Mouse (Mus musculus) spleen, postnatal 14 days (tissue): Measurements from ENCODE around the gene Foxb2.
"Not testable (repeated sequence)": the region's sequence is repeated elsewhere in the genome, so short reads cannot be mapped to it uniquely, and the experiment has no call there.

Experiments
- DNase-seq, 2 experiments: peaks; one replicate each; pipeline ENCODE4 v3.0.0; 2021 to 2022; ENCODE audit warnings: low spot score in 2 of 2

The Foxb2 gene

GRCm38 (mm10) chr19:16873221-16873861 is at the start of gene Foxb2:
Foxb2 (minus strand) TSS chr19:16873805.
- no peak for DNase-seq

DNA sequence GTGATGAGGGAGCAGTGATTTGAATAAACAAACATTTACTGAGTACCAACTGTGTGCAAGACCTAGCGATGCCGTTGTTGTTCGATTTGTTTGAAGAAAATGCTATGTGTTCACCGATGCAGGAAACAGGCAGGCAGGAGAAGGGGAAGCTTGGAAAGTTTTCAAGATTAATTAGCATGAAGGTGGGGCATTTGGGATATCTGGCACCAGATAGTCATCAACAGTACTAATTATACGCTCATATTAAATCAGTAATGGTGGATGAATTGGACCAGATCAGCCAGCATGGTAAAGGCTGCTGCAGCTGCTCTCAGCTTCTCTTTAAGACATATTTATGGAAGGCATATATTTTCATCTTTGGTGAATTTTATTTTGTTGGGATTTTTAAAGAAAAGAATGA is 37.9 kb upstream of the Foxb2 start:
- DNase-seq, result no peak

- DNase-seq, result no peak
These were observed 29.5 kb upstream of the Foxb2 start for GRCm38 (mm10) chr19:16903106-16903505.

GRCm38 (mm10) chr19:16899716-16900115 is 26.1 kb upstream of the Foxb2 start:
- DNase-seq, result no peak

DNA sequence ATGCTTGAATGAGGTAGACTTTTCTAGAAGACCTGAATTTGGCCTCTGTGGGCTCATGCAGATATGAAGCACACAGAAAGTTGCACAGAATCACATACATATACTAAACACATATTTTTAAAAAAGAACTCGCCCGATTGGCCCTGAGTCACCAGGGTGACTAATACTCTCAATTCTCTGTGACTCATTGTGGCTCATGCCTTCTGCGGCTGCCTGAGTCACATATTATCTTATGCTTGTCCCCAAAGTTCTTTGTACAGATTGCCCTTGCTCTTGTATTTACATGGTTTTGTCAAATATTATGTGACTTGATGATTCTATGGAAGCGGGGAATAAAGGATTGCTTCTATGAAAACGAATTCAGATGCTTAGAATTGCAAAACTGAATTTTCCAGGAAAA is 25.0 kb upstream of the Foxb2 start:
- DNase-seq, result no peak

DNA sequence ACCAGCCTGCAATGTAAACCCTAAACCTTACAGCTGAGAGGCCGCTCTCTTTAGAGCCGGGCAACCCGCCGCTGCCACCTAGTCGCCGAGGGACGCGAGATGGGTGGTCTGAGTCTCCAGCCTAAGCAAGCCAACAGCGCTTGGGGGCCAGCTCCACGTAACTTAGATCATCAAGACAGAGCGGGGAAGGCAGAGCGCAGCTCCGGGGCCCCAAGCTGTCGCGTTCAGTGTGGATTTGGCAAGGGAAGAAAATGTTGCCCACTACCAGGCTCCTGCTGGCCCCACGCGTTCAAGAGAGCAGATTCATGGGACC is 2.8 kb upstream of the Foxb2 start:
- DNase-seq, result no peak

DNA sequence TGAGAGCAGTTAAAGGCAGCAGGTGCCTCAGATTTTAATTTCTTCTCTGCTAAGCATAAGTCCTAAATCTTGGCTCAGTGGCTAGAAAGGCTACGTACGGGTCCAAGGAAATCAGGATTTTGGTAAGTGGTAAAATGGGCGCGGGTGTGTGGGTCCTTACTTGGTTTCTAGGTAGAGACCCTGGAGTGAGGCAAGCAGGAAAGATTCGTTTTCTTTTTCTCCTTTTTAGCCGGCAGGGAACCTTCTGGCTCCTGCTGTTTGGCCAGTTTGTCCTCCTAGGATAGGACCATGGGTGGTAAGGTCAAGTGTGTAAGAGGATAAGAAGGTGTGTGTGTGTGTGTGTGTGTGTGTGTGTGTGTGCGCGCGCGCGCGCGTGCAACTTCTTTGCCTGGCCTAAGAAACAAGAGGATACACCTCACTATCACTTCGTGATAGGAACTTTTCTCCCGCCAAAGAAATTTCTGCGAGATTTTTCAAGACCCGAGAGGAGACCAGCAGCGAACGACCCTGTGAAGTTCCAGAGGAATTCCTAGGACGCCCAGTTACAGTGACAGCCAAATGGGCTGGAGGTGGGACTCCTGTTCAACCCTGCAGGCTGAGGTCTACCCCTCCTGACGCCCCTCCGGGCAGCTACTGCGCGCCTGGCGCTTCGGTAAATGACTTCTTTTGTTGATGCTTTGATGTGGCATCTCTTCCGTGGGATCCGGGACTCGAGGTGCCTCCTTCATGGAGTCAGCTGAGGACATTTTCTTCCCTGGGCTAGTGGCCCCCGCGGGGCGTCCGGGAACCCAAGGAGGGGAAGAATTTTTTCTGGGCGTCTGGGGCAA is 2.2 kb upstream of the Foxb2 start:
- DNase-seq, result no peak

DNA sequence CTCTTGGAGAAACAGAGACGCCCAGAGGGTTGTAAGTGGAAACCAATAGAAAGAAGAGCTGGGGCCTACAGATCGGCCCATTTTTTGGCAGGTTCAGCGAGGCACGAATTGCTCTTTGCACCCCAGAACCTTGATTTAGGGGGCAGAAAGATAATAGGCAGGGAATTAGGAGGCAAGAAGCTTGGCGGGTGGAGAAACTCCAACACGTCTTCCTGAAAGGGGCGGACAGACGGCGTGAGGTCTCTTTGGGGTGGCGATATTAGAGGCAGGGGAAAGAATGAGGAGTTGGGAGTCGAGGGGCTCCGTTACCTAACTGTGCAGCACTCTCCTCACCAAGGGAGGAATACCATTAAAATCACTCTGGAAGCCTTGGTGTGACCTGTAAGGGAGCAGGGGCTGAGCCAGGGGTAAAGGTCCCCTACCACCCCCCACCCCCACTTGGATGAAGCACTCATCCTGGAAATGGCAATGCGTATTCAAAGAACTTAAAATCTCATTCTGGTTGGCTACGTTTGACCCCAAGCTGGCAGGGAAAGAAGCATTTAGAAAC is 1.5 kb upstream of the Foxb2 start:
- DNase-seq, result no peak

- DNase-seq, result no peak
These were observed 597 bp upstream of the Foxb2 start for GRCm38 (mm10) chr19:16873942-16874861.

- DNase-seq, result no peak
These were observed 1.0 kb downstream of the Foxb2 start for GRCm38 (mm10) chr19:16872331-16873180.

DNA sequence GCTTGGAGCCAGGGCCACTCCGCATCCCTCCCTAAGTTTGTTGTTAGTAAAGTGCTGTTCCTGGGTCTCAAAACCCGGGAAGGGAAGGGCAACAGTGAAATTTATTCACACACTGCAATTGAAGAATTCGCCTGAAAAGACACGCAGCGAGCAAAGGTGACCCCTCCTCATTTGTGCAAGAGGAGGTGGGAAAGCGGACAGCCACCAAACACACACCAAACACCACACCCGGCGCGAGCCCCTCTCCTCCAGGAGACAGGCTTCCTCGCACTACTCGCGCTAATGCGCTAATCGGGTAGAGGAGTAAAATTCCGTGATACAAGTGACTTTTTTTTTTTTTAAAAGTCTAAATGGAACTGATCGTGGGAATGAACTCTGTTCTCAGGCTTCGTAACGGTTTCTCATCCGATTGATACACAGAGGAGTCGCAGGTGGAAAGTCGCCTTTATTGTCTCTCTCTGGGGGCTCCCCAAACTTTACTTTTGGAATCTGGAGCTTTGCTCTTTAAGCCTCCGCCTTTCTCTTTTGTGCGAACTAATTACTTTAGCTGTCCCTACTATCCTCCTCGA is 2.3 kb downstream of the Foxb2 start:
- no peak for DNase-seq

DNA sequence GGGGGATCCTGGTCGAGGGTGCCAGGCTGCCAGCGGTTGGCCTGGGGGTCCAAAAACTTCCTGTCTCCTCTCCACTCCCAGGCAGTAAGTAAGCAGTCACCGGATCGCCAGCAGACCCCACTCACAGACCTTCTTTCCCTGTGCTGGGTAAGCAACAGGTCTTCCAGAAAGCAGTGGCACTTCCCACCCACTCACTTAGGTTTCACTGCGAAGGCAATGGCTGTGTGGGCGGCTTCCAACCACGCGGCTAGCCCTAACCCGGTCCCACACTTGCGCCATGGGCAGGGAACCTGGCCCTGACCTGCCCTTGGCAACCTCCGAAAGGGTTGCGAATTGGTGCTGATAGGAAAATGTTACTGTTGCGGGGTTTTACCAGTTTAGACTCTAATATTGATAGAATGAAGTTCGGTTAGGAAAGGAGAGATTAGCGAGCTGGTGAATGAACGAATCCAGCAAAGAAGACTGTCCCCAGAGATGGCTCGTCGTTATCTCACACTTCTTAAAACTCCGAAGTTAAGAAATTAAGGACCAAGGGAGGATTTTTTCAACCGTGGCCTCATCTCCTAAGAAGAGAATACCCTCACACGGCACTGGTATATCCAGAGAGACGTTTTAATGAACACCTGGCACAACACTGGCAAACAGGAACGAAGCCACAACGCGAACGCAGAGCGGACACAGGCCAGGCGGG is 3.0 kb downstream of the Foxb2 start:
- DNase-seq, result no peak

DNA sequence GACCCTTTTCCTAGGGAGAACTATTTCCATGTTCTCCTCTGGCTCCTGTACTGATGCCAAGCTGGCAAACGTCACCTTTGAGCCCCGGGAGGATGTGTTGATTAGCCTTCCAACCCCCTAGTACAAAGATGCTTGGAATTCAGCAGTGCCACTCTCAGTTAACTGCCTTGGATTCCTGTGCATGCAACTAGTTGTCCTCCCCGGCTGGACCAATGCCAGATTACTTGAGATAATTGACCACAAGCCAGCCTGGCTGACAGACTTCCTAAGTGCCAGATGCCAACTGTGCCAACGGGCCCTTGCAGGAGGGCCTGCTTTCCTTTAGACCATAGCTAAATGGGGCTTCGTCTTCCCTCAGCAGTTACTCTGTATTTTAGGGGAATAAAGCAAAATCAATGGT is 5.1 kb downstream of the Foxb2 start:
- DNase-seq, result no peak

GRCm38 (mm10) chr19:16858646-16859045 is 15.0 kb downstream of the Foxb2 start:
- no peak for DNase-seq

DNA sequence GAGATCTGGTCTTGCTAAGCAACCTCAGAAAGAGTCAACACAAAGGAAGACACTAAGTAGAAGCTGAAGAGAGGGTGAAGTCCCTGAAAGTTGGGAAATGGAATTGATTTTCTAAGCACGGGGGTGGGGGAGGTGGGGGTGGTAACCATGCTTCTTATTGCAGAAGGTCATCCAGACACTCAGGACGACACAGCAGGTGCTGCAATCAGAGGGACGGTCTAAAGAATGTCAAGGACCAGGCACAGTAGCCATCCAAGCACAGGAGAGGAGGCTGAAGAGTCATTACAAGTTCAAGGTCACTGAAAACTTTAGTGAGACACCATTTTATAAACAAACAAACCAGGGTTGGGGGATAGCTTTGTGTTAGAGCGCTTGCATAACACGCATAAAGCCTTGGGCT is 16.9 kb downstream of the Foxb2 start:
- DNase-seq, result no peak

- not testable (repeated sequence) for DNase-seq
These were observed 29.5 kb downstream of the Foxb2 start for GRCm38 (mm10) chr19:16844091-16844490.

GRCm38 (mm10) chr19:16841516-16842249 is 31.9 kb downstream of the Foxb2 start:
- DNase-seq, result no peak

DNA sequence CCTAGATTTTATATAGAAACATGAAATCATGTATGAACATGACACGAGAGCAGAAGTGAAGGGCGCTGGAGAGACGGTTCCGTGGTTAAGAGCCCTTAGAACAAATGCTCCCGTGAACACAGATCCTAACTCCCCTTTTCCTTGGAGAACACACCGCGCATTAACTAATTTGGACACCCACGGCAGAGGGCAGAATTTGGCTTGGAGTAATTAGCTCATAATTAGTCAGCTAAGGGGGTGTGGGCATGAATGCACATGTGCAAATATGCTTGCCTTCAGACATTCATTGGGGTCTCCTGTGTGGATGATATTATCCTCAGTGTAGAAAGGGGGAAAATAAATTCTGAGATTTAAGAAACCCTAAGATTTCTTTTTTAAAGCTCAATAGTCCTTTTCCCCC is 32.6 kb downstream of the Foxb2 start:
- DNase-seq, result no peak

GRCm38 (mm10) chr19:16827657-16828056 is 45.9 kb downstream of the Foxb2 start:
- DNase-seq, result no peak

DNA sequence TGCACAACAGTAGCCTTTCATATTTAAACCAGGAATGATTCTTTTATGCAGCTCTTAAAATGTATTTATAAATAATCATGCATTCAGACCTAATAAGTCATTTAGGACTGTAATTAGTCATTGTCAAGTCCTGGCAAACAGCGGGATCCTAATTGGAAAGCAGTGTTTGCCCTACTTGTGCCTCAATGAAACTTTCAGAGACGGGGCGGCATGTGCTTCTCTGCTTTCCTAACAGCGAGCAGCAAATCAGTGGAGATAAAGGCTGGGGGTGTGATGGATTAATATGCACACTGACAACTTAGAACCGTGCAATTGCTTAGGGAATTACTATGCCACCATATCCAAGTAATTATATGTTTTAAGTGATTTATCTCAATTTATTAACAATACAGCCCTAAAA is 48.4 kb downstream of the Foxb2 start:
- no peak for DNase-seq
